Mouse (Mus musculus) left cerebral cortex, adult 2 months (tissue): ENCODE measurements at regions not wholly inside any gene's neighbourhood (a gene's known extent, or its start where the extent isn't known, plus 50 kb on each side); places are given as distances from the start of the nearest gene placed in this dataset.
A peak's percentile ranks its signal among the peaks of the same experiment; 100 is the strongest.

Source experiments
- DNase-seq, 2 experiments: peaks; one replicate each; pipeline ENCODE4 v3.0.0; 2021 to 2022; ENCODE audit warnings: low spot score in 2 of 2, mixed read lengths in 1 of 2; ENCODE audit errors: extremely low spot score in 1 of 2
- H3K27ac ChIP-seq: fragments of 200-600 bp; 2 replicates; pipeline ENCODE4 v1.8.1; 2022
- H3K4me3 ChIP-seq: fragments of 200-600 bp; 2 replicates; pipeline ENCODE4 v1.8.1; 2022
- CTCF ChIP-seq: fragments of 200-600 bp; IDR thresholded peaks from 2 replicates; pipeline ENCODE4 v1.8.1; 2022; ENCODE audit warnings: antibody characterized with exemption, mild to moderate bottlenecking, moderate library complexity
- intact Hi-C: fragments of 180-260 bp; cut with DNase I; formaldehyde crosslinking; loops from one replicate; pipeline ENCODE4 v1.15.1; 2025

DNA sequence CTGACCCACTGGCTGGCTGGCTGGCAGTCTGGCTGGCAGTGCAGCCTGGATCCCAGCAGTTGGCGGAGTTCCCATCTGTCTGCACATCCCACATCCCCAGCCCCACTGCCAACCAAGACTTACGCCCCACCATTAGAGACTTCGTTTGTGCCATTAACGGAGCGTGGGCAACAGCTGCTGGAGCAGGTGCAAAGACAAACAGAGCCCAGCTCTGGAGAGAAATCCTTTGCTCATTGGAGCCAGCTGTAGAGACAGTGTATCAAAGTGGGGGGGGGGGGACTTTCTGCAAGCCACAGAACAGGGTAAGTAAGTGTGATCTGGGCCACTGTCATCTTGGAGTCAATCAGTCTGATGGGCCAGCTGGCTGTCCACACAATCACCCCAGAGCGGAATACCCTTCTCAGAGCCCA lies 52.3 kb downstream of the Rplp1 start:
- Histone ChIP-seq H3K27ac (no peak overlapping the region), H3K4me3 (no peak overlapping the region)
- DNase-seq = peak; percentile 37 to 64
- intact Hi-C loops = no loop called here
- no peak for TF ChIP-seq CTCF

DNA sequence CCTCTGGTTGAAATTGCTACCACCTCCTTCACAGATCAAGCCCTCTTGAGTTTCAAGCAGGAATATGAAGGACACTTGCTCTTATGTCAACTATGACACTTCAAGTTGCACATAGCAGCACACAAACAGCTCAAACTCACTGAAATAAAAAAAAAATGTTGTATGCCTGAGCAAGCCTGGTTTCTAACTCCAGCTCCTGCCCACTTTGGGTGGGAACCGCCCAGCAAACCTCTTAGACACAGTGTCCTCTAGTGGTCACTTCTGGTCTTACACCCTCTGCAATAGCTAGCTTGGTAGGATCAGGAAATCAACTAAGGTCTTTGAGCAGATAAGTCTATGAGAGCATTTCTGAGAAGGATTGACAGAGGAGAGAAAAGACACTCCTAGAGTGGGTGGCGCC lies 54.2 kb downstream of the Rplp1 start:
- intact Hi-C loops = loop anchor here (2.0 kb wide), 1 partner anchor 39 kb away; no protein-coding TSS in a partner anchor
- TF ChIP-seq CTCF = peak; percentile 93
- no peak overlapping the region for H3K27ac ChIP-seq
- no peak overlapping the region for H3K4me3 ChIP-seq
- peak; percentile 35 to 59 for DNase-seq

DNA sequence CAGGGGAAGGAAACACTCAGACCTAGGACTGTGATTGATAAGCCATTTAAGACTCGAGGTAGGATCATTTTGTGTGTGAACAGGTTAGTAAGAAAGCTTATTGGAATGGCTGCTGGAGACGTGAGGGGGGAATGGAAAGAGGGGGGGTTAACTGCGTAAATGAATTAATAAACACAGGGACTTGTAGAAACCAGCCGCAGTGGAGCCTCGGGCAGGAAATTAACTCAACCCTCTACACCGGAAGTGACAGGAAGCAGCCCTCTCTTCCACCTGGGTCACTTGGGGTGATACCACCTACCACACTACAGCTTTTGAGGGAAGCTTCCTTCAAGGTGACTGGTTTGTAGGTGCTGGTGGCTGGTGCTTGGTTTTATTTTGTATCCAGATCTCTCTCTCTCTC lies 54.9 kb downstream of the Rplp1 start:
- DNase-seq = no peak
- H3K4me3 ChIP-seq = no peak overlapping the region
- intact Hi-C loops = no loop called here
- TF ChIP-seq CTCF = no peak
- H3K27ac ChIP-seq = no peak overlapping the region

DNA sequence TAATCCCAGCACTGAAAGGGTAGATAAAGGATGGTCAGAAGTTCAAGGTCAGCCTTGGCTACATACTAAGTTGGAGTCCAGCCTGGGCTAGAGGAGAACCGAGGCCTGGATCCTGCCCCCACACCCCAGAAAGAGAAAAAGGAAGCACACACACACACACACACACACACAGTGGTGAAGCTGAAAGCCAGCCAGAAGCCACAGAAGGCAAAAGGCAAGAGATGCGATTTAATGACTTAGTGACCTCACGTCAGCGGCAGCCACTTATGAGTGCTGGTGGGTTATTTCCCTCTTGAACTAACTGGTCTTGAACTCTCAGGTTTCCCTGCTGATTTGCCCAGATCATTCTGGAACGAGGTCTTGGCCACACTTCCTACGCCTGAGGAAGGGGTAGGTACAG lies 56.5 kb downstream of the Rplp1 start:
- intact Hi-C loops = no loop called here

DNA sequence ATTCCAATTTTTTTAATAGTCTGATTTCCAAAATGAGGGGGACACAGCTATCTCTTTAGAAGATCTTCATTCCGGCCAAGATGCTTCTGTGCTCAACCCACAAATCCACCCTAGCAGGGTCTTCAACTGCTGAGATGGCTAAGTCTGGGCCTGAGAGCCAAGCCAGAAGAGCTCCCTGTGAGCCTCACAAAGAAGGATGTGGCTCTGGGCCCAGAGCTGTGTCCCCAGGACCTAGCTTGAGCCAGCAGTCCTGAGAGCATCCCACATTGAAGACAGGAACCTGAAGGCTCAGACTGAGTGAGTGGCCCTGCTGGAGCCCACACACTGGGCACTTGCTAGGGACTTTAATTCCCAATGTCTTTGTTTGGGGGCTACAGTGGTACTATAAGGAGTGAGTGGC lies 57.7 kb downstream of the Rplp1 start:
- TF ChIP-seq CTCF = no peak
- intact Hi-C loops = no loop called here
- no peak for DNase-seq
- no peak overlapping the region for H3K27ac ChIP-seq
- H3K4me3 ChIP-seq = no peak overlapping the region

More for the DNA sequence above, 56.5 kb downstream of the Rplp1 start:
- no peak for TF ChIP-seq CTCF
- Histone ChIP-seq H3K27ac (no peak overlapping the region), H3K4me3 (no peak overlapping the region)
- no peak for DNase-seq

DNA sequence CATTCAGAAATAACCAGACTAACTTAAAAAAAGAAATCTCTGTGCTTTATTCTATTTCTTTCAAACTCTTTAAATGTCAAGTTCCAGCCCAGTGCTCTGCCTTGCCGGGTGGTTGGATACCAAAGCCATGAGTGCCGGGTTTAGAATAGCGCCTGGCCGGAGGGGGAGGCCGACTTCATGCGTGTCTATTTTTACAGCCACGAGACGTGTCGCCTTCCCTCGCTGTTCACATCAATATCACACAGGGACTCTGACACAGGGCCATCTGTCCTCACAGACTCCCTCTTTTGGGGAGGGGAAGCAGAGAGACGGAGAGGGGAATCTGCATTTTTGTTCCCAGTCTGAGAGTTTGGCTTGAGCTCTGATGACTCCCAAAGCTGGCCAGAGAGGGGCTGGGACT lies 58.7 kb downstream of the Rplp1 start:
- TF ChIP-seq CTCF = no peak
- Histone ChIP-seq H3K27ac (no peak overlapping the region), H3K4me3 (no peak overlapping the region)
- DNase-seq = no peak
- intact Hi-C loops = no loop called here

DNA sequence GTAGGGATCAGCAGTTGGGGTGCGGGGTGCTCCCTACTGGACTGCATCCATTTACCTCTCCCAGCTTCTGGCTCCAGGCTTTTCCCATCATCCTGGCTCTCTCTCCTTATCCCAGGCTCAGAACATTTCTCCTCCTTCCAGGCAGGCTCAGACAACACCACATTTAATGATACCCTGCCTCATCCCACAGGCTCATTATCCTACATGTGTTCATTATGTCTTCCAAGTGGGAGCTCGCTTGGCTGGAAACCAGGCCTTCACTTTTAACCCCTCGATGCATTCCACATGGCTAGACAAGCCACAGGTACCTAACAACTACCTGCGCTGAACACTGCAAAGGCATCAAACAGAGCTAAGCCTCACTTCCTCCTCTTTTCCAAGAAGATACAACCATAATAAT lies 60.5 kb downstream of the Rplp1 start:
- Histone ChIP-seq H3K27ac (no peak overlapping the region), H3K4me3 (no peak overlapping the region)
- intact Hi-C loops = no loop called here
- no peak for DNase-seq
- TF ChIP-seq CTCF = no peak

DNA sequence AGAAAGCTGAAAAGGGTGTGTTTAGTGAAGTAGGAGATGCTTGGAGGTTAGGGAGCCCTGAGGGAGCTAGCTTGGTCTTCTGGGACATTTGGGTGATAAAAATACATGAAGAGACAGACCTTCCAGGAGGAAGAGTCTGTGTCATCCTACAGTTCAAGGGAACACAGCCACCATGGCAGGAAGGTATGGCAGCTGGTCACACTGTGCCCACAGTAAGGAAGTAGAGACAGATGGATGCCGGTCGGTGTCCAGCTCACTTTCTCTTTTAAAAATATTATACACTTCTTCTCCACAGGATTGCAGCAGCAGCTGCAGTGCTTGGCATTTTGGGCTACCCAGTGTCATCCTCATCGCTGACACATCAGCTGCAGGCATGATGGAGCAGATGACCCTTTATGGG lies 63.0 kb downstream of the Rplp1 start:
- Histone ChIP-seq H3K27ac (no peak overlapping the region), H3K4me3 (no peak overlapping the region)
- DNase-seq = no peak
- intact Hi-C loops = no loop called here
- TF ChIP-seq CTCF = no peak

DNA sequence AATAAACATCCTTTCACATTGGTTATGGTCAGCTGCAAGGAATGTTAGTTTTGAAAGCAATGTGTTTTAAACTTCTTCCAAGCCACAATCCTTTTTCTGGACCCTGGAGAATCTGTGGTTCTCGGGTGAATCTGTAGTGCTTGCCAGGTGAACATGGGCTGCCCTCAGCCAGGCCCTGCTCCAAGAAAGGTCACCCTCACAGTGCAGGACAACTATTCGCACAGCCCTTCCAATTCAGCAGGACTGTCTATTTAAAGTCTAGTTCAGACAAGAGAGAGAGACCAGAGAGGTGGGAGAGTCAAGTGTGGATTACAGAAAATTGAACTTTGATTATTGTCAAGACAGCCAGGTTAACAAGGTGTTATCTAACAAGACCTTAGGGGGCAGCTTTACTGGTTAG lies 65.9 kb downstream of the Rplp1 start:
- Histone ChIP-seq H3K4me3 (no peak overlapping the region), H3K27ac (no peak overlapping the region)
- no peak for DNase-seq
- TF ChIP-seq CTCF = no peak
- intact Hi-C loops = no loop called here

DNA sequence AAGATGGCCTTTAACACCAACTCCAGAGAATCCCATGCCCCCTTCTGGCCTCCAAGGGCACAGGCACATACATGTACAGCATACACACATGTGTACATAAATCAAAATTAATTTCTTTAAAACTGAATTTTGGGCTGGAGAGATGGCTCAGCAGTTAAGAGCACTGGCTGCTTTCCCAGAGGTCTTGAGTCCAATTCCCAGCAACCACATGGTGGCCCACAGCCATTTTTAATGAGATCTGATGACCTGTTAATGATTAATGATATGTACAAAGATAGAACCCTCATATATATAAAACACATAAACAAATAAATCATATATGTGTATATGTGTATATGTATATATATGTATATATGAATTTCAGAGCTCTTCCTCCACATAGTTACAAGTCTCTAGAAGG lies 66.8 kb downstream of the Rplp1 start:
- intact Hi-C loops = no loop called here
- DNase-seq = no peak
- H3K27ac ChIP-seq = no peak overlapping the region
- no peak overlapping the region for H3K4me3 ChIP-seq
- TF ChIP-seq CTCF = no peak

DNA sequence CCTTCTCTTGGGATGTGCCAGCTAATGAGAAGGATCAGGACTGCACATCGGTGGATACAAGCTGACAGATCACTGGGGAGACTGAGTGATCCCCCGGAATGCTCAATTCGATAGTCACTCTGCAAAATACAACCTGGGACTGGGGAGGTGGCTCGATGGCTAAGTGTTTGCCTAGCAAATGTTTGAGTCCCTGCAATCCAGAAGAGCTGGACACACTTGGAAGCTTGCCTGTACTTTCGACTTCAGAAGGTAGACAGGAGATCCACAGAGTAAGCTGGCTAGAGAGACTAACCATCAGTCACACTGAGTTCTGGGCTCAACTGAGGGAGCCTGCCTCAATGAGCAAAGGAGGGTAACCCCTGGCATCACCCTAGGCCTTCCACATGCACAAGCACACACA lies 69.7 kb downstream of the Rplp1 start:
- no peak for TF ChIP-seq CTCF
- intact Hi-C loops = no loop called here
- no peak overlapping the region for H3K27ac ChIP-seq

DNA sequence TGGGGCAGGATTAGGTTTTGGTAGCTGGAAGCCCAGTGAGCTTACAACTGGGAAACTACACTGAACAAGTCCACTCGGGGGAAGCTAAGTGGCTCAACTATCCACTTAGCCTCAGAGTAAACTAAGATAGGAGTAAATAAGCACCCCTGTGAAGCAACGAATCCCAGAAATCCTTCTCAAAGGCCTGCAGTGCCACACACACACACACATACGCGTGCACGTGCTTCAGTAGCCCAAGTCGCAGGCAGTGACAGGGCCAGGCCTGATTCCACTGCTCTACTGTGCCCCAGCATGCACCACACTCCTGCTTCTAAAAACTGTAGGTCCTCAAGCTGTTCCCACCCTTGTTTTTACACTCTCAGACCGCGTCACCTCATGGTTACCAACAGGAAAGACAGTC lies 70.2 kb downstream of the Rplp1 start:
- intact Hi-C loops = no loop called here
- TF ChIP-seq CTCF = no peak
- DNase-seq = no peak
- no peak overlapping the region for H3K4me3 ChIP-seq
- H3K27ac ChIP-seq = no peak overlapping the region

More for the DNA sequence above, 69.7 kb downstream of the Rplp1 start:
- no peak overlapping the region for H3K4me3 ChIP-seq
- DNase-seq = no peak

DNA sequence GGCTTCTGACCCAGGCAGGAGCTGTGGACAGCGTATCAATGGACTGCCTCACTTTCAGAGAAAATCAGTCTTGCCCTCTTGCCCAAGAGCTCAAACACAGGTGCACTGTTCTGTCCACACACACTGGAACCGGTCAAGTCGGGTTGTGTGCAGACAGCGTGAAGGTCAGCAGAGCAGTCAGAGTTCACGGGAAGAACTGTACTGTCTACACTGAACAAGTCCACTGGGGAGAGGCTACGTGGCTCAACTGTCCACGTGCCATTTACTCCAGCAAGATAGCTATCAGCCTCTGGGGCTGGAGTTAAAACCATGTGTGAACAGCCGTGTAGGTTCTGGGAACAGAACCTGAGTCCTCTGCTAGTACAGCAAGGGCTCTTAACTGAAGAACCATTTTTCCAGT lies 70.8 kb downstream of the Rplp1 start:
- intact Hi-C loops = no loop called here
- no peak for DNase-seq
- TF ChIP-seq CTCF = no peak
- Histone ChIP-seq H3K27ac (no peak overlapping the region), H3K4me3 (no peak overlapping the region)

DNA sequence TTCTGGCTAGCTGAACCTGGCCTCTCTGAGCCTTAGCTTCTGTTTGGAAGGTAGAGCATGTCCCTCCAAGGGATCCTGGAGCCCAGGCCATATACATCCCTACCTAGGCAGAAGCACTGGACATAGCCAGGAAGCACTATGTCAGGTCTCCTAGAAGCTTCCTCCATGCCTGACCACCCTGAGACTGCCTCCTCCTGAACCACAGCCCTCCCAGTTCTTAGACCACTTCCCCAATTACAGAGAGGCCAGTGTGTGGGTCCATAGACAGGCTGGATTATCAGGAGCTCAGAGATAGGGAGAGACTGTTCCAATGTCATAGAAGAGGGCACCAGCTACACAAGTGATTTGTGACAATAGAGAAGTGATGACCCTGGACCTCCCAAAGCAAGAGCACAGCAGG lies 72.0 kb downstream of the Rplp1 start:
- Histone ChIP-seq H3K4me3 (no peak overlapping the region), H3K27ac (no peak overlapping the region)
- DNase-seq = no peak
- intact Hi-C loops = no loop called here
- no peak for TF ChIP-seq CTCF
